Comparison of ENCODE assay signal across 21 mouse cellular contexts in the genomic region with DNA sequence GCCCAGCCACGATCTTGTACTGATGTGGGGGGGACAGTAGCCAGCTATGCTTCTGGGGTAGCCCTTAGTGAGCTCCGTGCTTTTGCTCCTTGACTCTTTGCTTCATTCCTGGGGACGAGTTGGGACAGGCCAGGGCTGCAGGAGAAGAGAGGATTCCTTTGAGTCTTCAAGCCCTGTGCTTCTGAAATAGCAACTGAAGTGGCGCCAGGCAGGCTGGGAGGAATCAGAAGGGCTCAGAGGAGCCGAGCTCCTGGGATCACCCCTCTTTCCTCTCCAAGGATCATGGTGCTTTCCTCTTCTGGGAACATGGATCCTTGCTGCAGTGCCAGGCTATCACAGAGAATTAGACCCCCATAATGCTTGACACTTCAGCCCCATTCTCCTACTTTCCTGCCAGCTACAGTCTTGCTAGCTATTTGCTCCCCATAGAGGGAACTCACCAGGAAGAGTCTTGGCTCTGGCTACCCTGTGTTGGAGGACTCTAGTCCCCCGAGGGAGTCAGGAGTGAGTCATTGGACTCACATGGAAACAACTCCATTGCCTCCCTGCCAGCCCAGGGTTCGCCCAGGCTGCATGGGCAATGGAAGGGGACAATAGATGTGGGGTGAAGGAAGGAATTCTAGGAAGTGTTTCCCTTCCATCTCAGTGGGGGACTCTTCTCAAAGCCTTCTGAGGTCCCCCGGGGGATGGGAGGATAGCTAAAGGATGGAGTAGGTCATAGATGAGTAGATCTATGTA. TPM values are rescaled to one million over a fixed set of nuclear protein-coding genes. Genes with fewer than 3 reads are reported as not detected.
DNase-seq lines count a peak whose midpoint lies in the region; ATAC-seq and TF ChIP-seq lines count a peak whose summit lies in the region.
"Had no signal": no experiment of that assay in that cellular context is flagged by ENCODE, and none has a peak within 500 bp of the region (broad histone marks: within the 10 kb centered on the region; RNA-seq: fewer than 3 reads in every experiment).

No protein-coding gene starts in this region.

- H3K27me3 ChIP-seq in C2C12 (ENCODE audit: control insufficient read depth, insufficient read depth, insufficient read length), result no peaks in the 10 kb centered on the region
- H3K27me3 ChIP-seq in forebrain, embryonic 15.5 days, result no peaks in the 10 kb centered on the region
- H3K27me3 ChIP-seq: hindbrain, embryonic 13.5 days; limb, embryonic 13.5 days; midbrain, embryonic 12.5 days had no signal

- peaks cover 12% of the 10 kb centered on the region for H3K4me1 ChIP-seq in forebrain, embryonic 15.5 days

- no peak overlapping the region for H3K27ac ChIP-seq in forebrain, embryonic 15.5 days (replicated peaks)
- H3K27ac ChIP-seq: hindbrain, embryonic 13.5 days; layer of hippocampus, adult 2 months; limb, embryonic 13.5 days; midbrain, embryonic 12.5 days had no signal

- no peak overlapping the region for H3K4me3 ChIP-seq in C2C12 (ENCODE audit: insufficient read depth, poor library complexity, severe bottlenecking)
- H3K4me3 ChIP-seq in forebrain, embryonic 15.5 days, result no peak overlapping the region
- H3K4me3 ChIP-seq: erythroblast, embryonic 14.5 days; hindbrain, embryonic 13.5 days; layer of hippocampus, adult 2 months; limb, embryonic 13.5 days; midbrain, embryonic 12.5 days had no signal

- H3K9me3 ChIP-seq in forebrain, embryonic 15.5 days, result no peaks in the 10 kb centered on the region
- H3K9me3 ChIP-seq: hindbrain, embryonic 13.5 days; limb, embryonic 13.5 days; midbrain, embryonic 12.5 days had no signal

- intact Hi-C loops in heart, postnatal 25 days (cut with DNase I), result no loop called here
- intact Hi-C loops in heart, postnatal 36 days (cut with DNase I), result no loop called here

- no peak overlapping the region for H3K9ac ChIP-seq in forebrain, embryonic 15.5 days (replicated peaks)
- H3K9ac ChIP-seq: hindbrain, embryonic 13.5 days; limb, embryonic 13.5 days; midbrain, embryonic 12.5 days had no signal

- H3ac ChIP-seq in C2C12 (ENCODE audit: control insufficient read depth, insufficient read length, low read depth), result no peak overlapping the region

- H3K79me3 ChIP-seq in C2C12 (ENCODE audit: low read depth), result peaks cover 26% of the 10 kb centered on the region

- H3K4me2 ChIP-seq in forebrain, embryonic 15.5 days (replicated peaks), result no peak overlapping the region
- H3K4me2 ChIP-seq: hindbrain, embryonic 13.5 days; limb, embryonic 13.5 days; midbrain, embryonic 12.5 days had no signal

- DNase-seq in heart, adult 11 months, result peak; percentile 96
- DNase-seq in heart, postnatal 25 days (ENCODE audit: low spot score), result no peak
- DNase-seq in brain, adult 2 months (ENCODE audit: low read depth, low spot score), result peak; percentile 51
- peak; percentile 45 to 63 for DNase-seq in heart, postnatal 36 days
- no peak for DNase-seq in cerebellum, adult 9-11 months
- DNase-seq: cerebellum, adult 8-10 months; lung, adult 18-20 months; lung, postnatal 36 days; thymus, adult 18-20 months had no signal

- no peak for TF ChIP-seq CTCF in C2C12 (IDR thresholded peaks at IDR 0.05; ENCODE audit: control insufficient read depth, insufficient read depth, insufficient read length)

- 81% methylated on average over 8 of the region's 8 CpGs for WGBS in forebrain, embryonic 15.5 days

- no peak for ATAC-seq in forebrain, embryonic 15.5 days (replicated peaks)
- ATAC-seq in megakaryocyte-erythroid progenitor cell, adult 5-6 weeks (replicated peaks; ENCODE audit: low FRiP score, low TSS enrichment, poor library complexity, severe bottlenecking), result no peak
- ATAC-seq: intestine, embryonic 16.5 days had no signal

- peaks cover 40% of the 10 kb centered on the region for H3K79me2 ChIP-seq in C2C12 (ENCODE audit: control insufficient read depth, insufficient read depth)

- H3K36me3 ChIP-seq in C2C12 (ENCODE audit: control insufficient read depth, insufficient read depth), result peaks cover 9% of the 10 kb centered on the region
- no peaks in the 10 kb centered on the region for H3K36me3 ChIP-seq in forebrain, embryonic 15.5 days
- H3K36me3 ChIP-seq: hindbrain, embryonic 13.5 days; limb, embryonic 13.5 days; midbrain, embryonic 12.5 days had no signal

TF ChIP-seq in C2C12, 6 proteins besides CTCF, POLR2A, EP300 and RAD21:
- TF ChIP-seq MYOG (IDR thresholded peaks at IDR 0.05; ENCODE audit: control insufficient read depth, extremely low read depth, insufficient read length) (no peak), USF1 (IDR thresholded peaks at IDR 0.05; ENCODE audit: low read depth) (no peak), MYOD1 (IDR thresholded peaks at IDR 0.05; ENCODE audit: control insufficient read depth, insufficient read length, low read depth) (no peak), MAX (IDR thresholded peaks at IDR 0.05) (peak; percentile 67), FOSL1 (IDR thresholded peaks at IDR 0.05; ENCODE audit: insufficient read depth, low read length, poor library complexity, severe bottlenecking) (peak; percentile 21), CEBPB (IDR thresholded peaks at IDR 0.05; ENCODE audit: low read depth) (no peak)

RNA-seq across cellular contexts. Expression of a gene that starts 1.1 kb away (rescaled TPM):
- not detected for total RNA-seq in heart, postnatal 25 days (2021)
- polyA plus RNA-seq in C2C12 (2012; fragmentation: generic; extraction: Trizol), result 1.5 TPM
- total RNA-seq in heart, postnatal 36 days (2021), result not detected
- not detected in 2 replicates for polyA plus RNA-seq in forebrain, embryonic 15.5 days (2015; fragmentation: Nextera tagmentation; extraction: Ambion mirVana)
- not detected in 2 replicates for total RNA-seq in megakaryocyte-erythroid progenitor cell, adult 5-6 weeks (2014; fragmentation: Nextera tagmentation)
- not detected in 2 replicates for total RNA-seq in megakaryocyte-erythroid progenitor cell, adult 5-6 weeks (2017)
- total RNA-seq: layer of hippocampus, adult 2 months; left cerebral cortex, adult 8-10 months had no signal
- polyA plus RNA-seq: erythroblast, embryonic 14.5 days; heart, embryonic 14.5 days; hindbrain, embryonic 13.5 days; intestine, embryonic 16.5 days; kidney, embryonic 16.5 days; limb, embryonic 13.5 days; midbrain, embryonic 12.5 days had no signal

RNA-seq across cellular contexts. Expression of a gene that starts 2.9 kb away (rescaled TPM):
- 10 to 100 TPM in 1 of 2 experiments, 1 to 10 TPM in 1; 8.0 to 11.2 TPM for total RNA-seq in heart, postnatal 25 days (2021)
- 11,980 TPM for polyA plus RNA-seq in C2C12 (2012; fragmentation: generic; extraction: Trizol)
- 10 to 100 TPM; 10.1 to 14.2 TPM for total RNA-seq in heart, postnatal 36 days (2021)
- 0.56 and 0.65 TPM in 2 replicates for polyA plus RNA-seq in forebrain, embryonic 15.5 days (2015; fragmentation: Nextera tagmentation; extraction: Ambion mirVana)
- total RNA-seq in megakaryocyte-erythroid progenitor cell, adult 5-6 weeks (2014; fragmentation: Nextera tagmentation), result 3.8 TPM in 1 of 2 replicates, not detected in the other
- 6.7 and 23.6 TPM in 2 replicates for total RNA-seq in megakaryocyte-erythroid progenitor cell, adult 5-6 weeks (2017)
- polyA plus RNA-seq: erythroblast, embryonic 14.5 days had no signal

RNA-seq across cellular contexts. Expression of a gene that starts 7.7 kb away (rescaled TPM):
- total RNA-seq in heart, postnatal 25 days (2021), result not detected
- 0.43 TPM for polyA plus RNA-seq in C2C12 (2012; fragmentation: generic; extraction: Trizol)
- not detected for total RNA-seq in heart, postnatal 36 days (2021)
- not detected in 2 replicates for polyA plus RNA-seq in forebrain, embryonic 15.5 days (2015; fragmentation: Nextera tagmentation; extraction: Ambion mirVana)
- not detected in 2 replicates for total RNA-seq in megakaryocyte-erythroid progenitor cell, adult 5-6 weeks (2014; fragmentation: Nextera tagmentation)
- not detected in 2 replicates for total RNA-seq in megakaryocyte-erythroid progenitor cell, adult 5-6 weeks (2017)
- total RNA-seq: layer of hippocampus, adult 2 months had no signal
- polyA plus RNA-seq: erythroblast, embryonic 14.5 days; heart, embryonic 14.5 days; hindbrain, embryonic 13.5 days; limb, embryonic 13.5 days; midbrain, embryonic 12.5 days had no signal

RNA-seq across cellular contexts. Expression of a gene that starts 10.6 kb away (rescaled TPM):
- total RNA-seq in heart, postnatal 25 days (2021), result not detected
- polyA plus RNA-seq in C2C12 (2012; fragmentation: generic; extraction: Trizol), result not detected
- total RNA-seq in heart, postnatal 36 days (2021), result not detected
- not detected in 2 replicates for polyA plus RNA-seq in forebrain, embryonic 15.5 days (2015; fragmentation: Nextera tagmentation; extraction: Ambion mirVana)
- not detected in 2 replicates for total RNA-seq in megakaryocyte-erythroid progenitor cell, adult 5-6 weeks (2014; fragmentation: Nextera tagmentation)
- total RNA-seq in megakaryocyte-erythroid progenitor cell, adult 5-6 weeks (2017), result not detected in 2 replicates
- total RNA-seq: layer of hippocampus, adult 2 months; left cerebral cortex, adult 8-10 months had no signal
- polyA plus RNA-seq: erythroblast, embryonic 14.5 days; heart, embryonic 14.5 days; hindbrain, embryonic 13.5 days; intestine, embryonic 16.5 days; kidney, embryonic 16.5 days; limb, embryonic 13.5 days; midbrain, embryonic 12.5 days had no signal

RNA-seq across cellular contexts. Expression of a gene that starts 12.1 kb away (rescaled TPM):
- 10 to 100 TPM; 70.8 to 84.4 TPM for total RNA-seq in heart, postnatal 25 days (2021)
- 4,076 TPM for polyA plus RNA-seq in C2C12 (2012; fragmentation: generic; extraction: Trizol)
- total RNA-seq in heart, postnatal 36 days (2021), result 10 to 100 TPM; 71.6 to 89.7 TPM
- polyA plus RNA-seq in forebrain, embryonic 15.5 days (2015; fragmentation: Nextera tagmentation; extraction: Ambion mirVana), result 12.8 and 18.5 TPM in 2 replicates
- total RNA-seq in megakaryocyte-erythroid progenitor cell, adult 5-6 weeks (2014; fragmentation: Nextera tagmentation), result 2.0 and 21.9 TPM in 2 replicates
- total RNA-seq in megakaryocyte-erythroid progenitor cell, adult 5-6 weeks (2017), result 0.94 TPM in 1 of 2 replicates, not detected in the other
- polyA plus RNA-seq: erythroblast, embryonic 14.5 days had no signal

Comparison
In these comparisons a context has a peak if more than half of its experiments do, and no peak if none do; other contexts are left out.
1. DNase-seq: peak in heart, adult 11 months (single experiment), brain, adult 2 months (single experiment) and heart, postnatal 36 days (2 of 2); none in heart, postnatal 25 days (single experiment) and cerebellum, adult 9-11 months (single experiment).